Mouse (Mus musculus) bone marrow macrophage, adult 2 months (primary cell): ENCODE measurements around the gene Cct6b.

Experiments
- CTCF ChIP-seq: IDR thresholded peaks from 2 replicates; pipeline ENCODE4 v1.5.1; 2012; ENCODE audit warnings: low read depth, mild to moderate bottlenecking, low read length, moderate library complexity
- POLR2A ChIP-seq: IDR thresholded peaks from 2 replicates; pipeline ENCODE4 v1.6.1; 2012; ENCODE audit warnings: mild to moderate bottlenecking, low read depth, low read length, borderline replicate concordance

- no peak for TF ChIP-seq CTCF
- TF ChIP-seq POLR2A: no peak; the same call in 1 of the 2 replicates
Observed at GRCm38 (mm10) chr11:82764438-82764924, 360 bp upstream of the Cct6b start.
